Mouse (Mus musculus): ENCODE measurements at regions not wholly inside any gene's neighbourhood (a gene's known extent, or its start where the extent isn't known, plus 50 kb on each side); places are given as distances from the start of the nearest gene placed in this dataset.

- no peak for DNase-seq
- TF ChIP-seq POLR2A (IDR thresholded peaks at IDR 0.05; ENCODE audit: borderline replicate concordance, extremely low read depth, low read depth, low read length) (no peak), CTCF (IDR thresholded peaks at IDR 0.05; ENCODE audit: insufficient read depth, low read length) (no peak)
Measured at GRCm38 (mm10) chr12:27502716-27503486, 160.5 kb upstream of the Sox11 start.

DNA sequence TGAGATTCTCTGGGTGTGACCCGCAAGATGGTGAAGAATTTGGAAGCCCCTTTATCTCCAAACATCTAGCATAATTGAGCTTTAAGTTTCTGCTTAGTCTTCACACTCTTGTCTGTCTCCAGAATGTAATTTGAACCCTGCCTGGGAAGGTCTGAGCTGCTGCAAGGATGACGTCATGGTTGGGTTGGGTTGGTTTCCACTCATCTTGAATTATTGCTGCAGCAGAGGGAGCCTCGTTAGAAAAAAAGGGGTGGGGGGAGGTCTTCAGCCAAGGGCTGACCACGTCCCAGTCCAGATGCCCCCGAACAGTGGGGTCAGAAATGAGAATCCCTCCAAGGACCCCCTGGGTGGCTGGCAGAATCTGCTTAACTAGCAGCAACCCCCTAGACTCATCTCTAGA lies 158.1 kb upstream of the Sox11 start:
- Histone ChIP-seq H3K4me3 (replicated peaks; ENCODE audit: extremely low read depth, low read depth, low read length) (no peak overlapping the region), H3K4me1 (ENCODE audit: control insufficient read depth, insufficient read depth, low read length) (no peaks in the 10 kb centered on the region)
- no peak for DNase-seq
- no peak for TF ChIP-seq CTCF (IDR thresholded peaks at IDR 0.05; ENCODE audit: insufficient read depth, low read length)
- TF ChIP-seq POLR2A (IDR thresholded peaks at IDR 0.05; ENCODE audit: borderline replicate concordance, extremely low read depth, low read depth, low read length): no peak
- WGBS: 47% methylated on average over 5 of the region's 5 CpGs

More at GRCm38 (mm10) chr12:27502716-27503486, 160.5 kb upstream of the Sox11 start:
- WGBS: 49% methylated on average over 6 of the region's 6 CpGs
- H3K4me3 ChIP-seq (replicated peaks; ENCODE audit: extremely low read depth, low read depth, low read length): no peak overlapping the region
- H3K4me1 ChIP-seq (ENCODE audit: control insufficient read depth, insufficient read depth, low read length): no peaks in the 10 kb centered on the region

DNA sequence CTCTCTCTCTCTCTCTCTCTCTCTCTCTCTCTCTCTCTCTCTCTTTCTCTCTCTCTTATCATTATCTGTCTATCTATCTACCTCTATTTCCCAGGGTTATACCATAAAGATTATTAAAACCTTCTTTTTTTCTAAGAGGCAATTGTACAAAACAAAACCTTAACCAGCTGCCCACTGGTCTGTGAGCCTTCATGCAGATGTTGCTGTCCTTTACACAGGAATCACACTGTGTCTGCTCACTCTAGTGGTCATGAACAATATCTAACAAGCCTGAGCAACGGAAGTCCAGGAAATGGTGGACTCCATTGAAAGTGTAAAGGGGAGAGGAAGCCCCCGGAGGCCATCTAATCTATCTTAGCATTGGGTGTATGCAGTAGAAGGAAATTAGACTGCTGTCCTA lies 156.9 kb upstream of the Sox11 start:
- H3K4me1 ChIP-seq (ENCODE audit: control insufficient read depth, insufficient read depth, low read length): no peaks in the 10 kb centered on the region
- TF ChIP-seq POLR2A (IDR thresholded peaks at IDR 0.05; ENCODE audit: borderline replicate concordance, extremely low read depth, low read depth, low read length): no peak
- no peak for TF ChIP-seq CTCF (IDR thresholded peaks at IDR 0.05; ENCODE audit: insufficient read depth, low read length)
- whole genome bisulfite sequencing: 25% methylated on average over 2 of the region's 2 CpGs
- no peak overlapping the region for H3K4me3 ChIP-seq (replicated peaks; ENCODE audit: extremely low read depth, low read depth, low read length)
- DNase-seq: no peak

DNA sequence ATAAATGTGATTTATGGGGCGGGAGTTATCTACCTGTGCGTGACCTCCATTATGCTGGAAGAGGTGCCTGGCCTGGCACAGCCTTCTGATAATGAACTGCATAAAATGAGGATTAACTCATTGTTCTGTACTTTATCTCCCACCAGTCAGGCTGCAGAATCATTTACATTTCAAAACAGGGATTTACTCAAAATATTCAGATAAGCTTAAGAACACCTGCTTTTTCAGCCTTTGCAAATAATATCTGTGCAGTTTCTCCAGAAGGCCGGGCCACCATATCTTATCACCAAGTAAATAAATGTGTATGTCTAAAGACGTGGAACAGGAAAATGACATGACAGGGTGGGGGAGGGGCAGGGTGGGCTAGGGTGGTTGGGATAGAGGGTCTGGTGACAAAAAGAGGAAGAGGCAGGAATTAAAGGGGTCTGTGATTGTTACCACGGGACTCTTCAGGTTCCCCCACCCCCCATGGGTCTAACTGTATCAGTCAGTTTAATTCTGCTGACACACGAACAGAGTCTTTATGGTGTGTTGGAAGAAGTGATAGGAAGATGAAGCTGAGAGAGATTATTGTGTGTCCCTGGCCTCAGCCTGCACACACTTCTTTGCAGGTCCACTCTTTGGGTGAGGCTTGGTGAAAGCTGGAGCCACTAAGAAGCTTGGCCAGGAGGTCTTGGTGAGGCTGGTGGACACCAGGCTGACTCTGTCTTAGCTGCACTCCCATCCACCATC lies 154.6 kb upstream of the Sox11 start:
- Histone ChIP-seq H3K4me3 (replicated peaks; ENCODE audit: extremely low read depth, low read depth, low read length) (no peak overlapping the region), H3K4me1 (ENCODE audit: control insufficient read depth, insufficient read depth, low read length) (no peaks in the 10 kb centered on the region)
- DNase-seq: no peak
- no peak for TF ChIP-seq CTCF (IDR thresholded peaks at IDR 0.05; ENCODE audit: insufficient read depth, low read length)
- no peak for TF ChIP-seq POLR2A (IDR thresholded peaks at IDR 0.05; ENCODE audit: borderline replicate concordance, extremely low read depth, low read depth, low read length)
- 68% methylated on average over 6 of the region's 6 CpGs for WGBS

DNA sequence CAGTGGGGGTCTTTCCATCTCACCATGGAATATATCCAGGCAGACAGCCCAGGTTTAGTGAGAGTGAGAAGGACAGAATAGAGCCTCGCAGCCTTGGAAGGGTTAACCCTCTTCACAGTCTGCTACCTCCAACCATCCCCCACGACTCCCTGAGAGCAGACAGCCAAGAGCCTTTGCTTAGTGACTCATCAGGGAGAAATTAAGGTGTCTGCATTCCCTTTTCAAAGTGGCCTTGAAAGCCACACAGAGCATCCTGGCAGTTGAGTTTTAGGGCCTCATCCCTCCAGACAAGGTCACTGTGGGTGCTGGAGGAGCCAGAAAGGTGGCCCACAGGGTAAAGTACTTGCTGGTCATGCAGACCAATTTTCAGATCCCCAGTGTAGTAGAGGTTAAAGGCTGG lies 149.9 kb upstream of the Sox11 start:
- 32% methylated on average over 2 of the region's 2 CpGs for WGBS
- no peaks in the 10 kb centered on the region for H3K4me1 ChIP-seq (ENCODE audit: control insufficient read depth, insufficient read depth, low read length)
- peak; percentile 14 for DNase-seq
- no peak overlapping the region for H3K4me3 ChIP-seq (replicated peaks; ENCODE audit: extremely low read depth, low read depth, low read length)
- TF ChIP-seq POLR2A (IDR thresholded peaks at IDR 0.05; ENCODE audit: borderline replicate concordance, extremely low read depth, low read depth, low read length) (no peak), CTCF (IDR thresholded peaks at IDR 0.05; ENCODE audit: insufficient read depth, low read length) (no peak)

GRCm38 (mm10) chr12:27481230-27481629 lies 138.9 kb upstream of the Sox11 start:
- DNase-seq: no peak
- TF ChIP-seq POLR2A (IDR thresholded peaks at IDR 0.05; ENCODE audit: borderline replicate concordance, extremely low read depth, low read depth, low read length): no peak
- no peak for TF ChIP-seq CTCF (IDR thresholded peaks at IDR 0.05; ENCODE audit: insufficient read depth, low read length)
- H3K4me1 ChIP-seq (ENCODE audit: control insufficient read depth, insufficient read depth, low read length): no peaks in the 10 kb centered on the region
- no peak overlapping the region for H3K4me3 ChIP-seq (replicated peaks; ENCODE audit: extremely low read depth, low read depth, low read length)

GRCm38 (mm10) chr12:27479601-27480001 lies 137.2 kb upstream of the Sox11 start:
- H3K4me1 ChIP-seq (ENCODE audit: control insufficient read depth, insufficient read depth, low read length): no peaks in the 10 kb centered on the region; the same call in 1 of the 2 replicates
- no peak for TF ChIP-seq POLR2A (IDR thresholded peaks at IDR 0.05; ENCODE audit: borderline replicate concordance, extremely low read depth, low read depth, low read length)
- no peak for TF ChIP-seq CTCF (IDR thresholded peaks at IDR 0.05; ENCODE audit: insufficient read depth, low read length)
- no peak overlapping the region for H3K4me3 ChIP-seq (replicated peaks; ENCODE audit: extremely low read depth, low read depth, low read length)
- WGBS: 89% methylated on average over 7 of the region's 7 CpGs
- no peak for DNase-seq

DNA sequence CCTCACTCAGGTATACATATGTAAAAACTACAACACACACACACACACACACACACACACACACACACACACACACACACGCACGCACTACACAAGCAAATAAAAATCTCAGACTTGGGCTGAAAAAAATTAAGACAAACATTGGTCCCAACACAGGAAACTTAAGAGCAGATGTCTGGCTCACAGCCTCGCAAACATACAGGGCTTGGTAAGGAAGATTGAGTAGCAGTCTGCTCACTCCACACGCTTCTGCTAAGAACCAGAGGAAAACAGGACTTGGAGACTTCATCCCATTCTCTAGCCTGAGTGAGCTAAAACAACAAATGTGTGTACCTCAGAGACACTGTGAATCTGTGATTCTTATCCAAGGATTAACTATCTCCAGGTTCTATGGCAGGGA lies 132.3 kb upstream of the Sox11 start:
- DNase-seq: no peak
- 26% methylated on average over 4 of the region's 4 CpGs for WGBS
- Histone ChIP-seq H3K4me3 (replicated peaks; ENCODE audit: extremely low read depth, low read depth, low read length) (no peak overlapping the region), H3K4me1 (ENCODE audit: control insufficient read depth, insufficient read depth, low read length) (no peaks in the 10 kb centered on the region; the same call in 1 of the 2 replicates)
- TF ChIP-seq POLR2A (IDR thresholded peaks at IDR 0.05; ENCODE audit: borderline replicate concordance, extremely low read depth, low read depth, low read length) (no peak), CTCF (IDR thresholded peaks at IDR 0.05; ENCODE audit: insufficient read depth, low read length) (no peak)

- TF ChIP-seq CTCF (IDR thresholded peaks at IDR 0.05; ENCODE audit: insufficient read depth, low read length) (no peak), POLR2A (IDR thresholded peaks at IDR 0.05; ENCODE audit: borderline replicate concordance, extremely low read depth, low read depth, low read length) (no peak)
- Histone ChIP-seq H3K4me3 (replicated peaks; ENCODE audit: extremely low read depth, low read depth, low read length) (no peak overlapping the region), H3K4me1 (ENCODE audit: control insufficient read depth, insufficient read depth, low read length) (no peaks in the 10 kb centered on the region; the same call in 1 of the 2 replicates)
- no peak for DNase-seq
- 33% methylated on average over 5 of the region's 5 CpGs for WGBS
Measured at GRCm38 (mm10) chr12:27471557-27471956, 129.2 kb upstream of the Sox11 start.

DNA sequence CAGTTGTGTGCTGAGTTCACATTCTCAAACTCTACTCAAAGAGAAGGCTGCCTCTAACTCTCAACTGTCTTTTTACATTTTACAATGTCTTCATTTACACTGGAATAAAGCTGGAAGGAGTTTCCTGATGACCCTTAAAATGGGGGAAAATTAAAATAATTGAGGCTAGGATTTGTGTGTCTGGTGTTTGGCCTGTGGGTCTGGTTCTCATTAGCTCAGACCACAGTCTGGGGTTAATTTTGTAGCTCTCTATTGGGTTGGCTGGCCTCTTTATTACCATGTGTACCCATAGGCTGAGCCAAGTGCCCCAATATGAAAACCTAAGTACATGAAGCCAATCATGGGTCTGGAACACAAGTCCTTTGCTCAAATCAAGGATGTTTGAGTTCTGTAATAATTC lies 128.0 kb upstream of the Sox11 start:
- Histone ChIP-seq H3K4me1 (ENCODE audit: control insufficient read depth, insufficient read depth, low read length) (no peaks in the 10 kb centered on the region; the same call in 1 of the 2 replicates), H3K4me3 (replicated peaks; ENCODE audit: extremely low read depth, low read depth, low read length) (no peak overlapping the region)
- DNase-seq: no peak
- TF ChIP-seq CTCF (IDR thresholded peaks at IDR 0.05; ENCODE audit: insufficient read depth, low read length): no peak
- TF ChIP-seq POLR2A (IDR thresholded peaks at IDR 0.05; ENCODE audit: borderline replicate concordance, extremely low read depth, low read depth, low read length): no peak
